Mouse (Mus musculus) lung, adult 2 months (tissue): ENCODE measurements at regions not wholly inside any gene's neighbourhood (a gene's known extent, or its start where the extent isn't known, plus 50 kb on each side); places are given as distances from the start of the nearest gene placed in this dataset.

Experiments
- CTCF ChIP-seq: fragments of 200-500 bp; IDR thresholded peaks from 2 replicates; pipeline ENCODE4 v1.5.1; 2011; ENCODE audit warnings: mild to moderate bottlenecking, low read length, control low read depth; ENCODE audit not compliant: insufficient read depth
- POLR2A ChIP-seq: fragments of 200-500 bp; IDR thresholded peaks from 2 replicates; pipeline ENCODE4 v1.6.1; 2011; ENCODE audit warnings: low read depth, mild to moderate bottlenecking, control low read depth, low read length, borderline replicate concordance; ENCODE audit errors: extremely low read depth

DNA sequence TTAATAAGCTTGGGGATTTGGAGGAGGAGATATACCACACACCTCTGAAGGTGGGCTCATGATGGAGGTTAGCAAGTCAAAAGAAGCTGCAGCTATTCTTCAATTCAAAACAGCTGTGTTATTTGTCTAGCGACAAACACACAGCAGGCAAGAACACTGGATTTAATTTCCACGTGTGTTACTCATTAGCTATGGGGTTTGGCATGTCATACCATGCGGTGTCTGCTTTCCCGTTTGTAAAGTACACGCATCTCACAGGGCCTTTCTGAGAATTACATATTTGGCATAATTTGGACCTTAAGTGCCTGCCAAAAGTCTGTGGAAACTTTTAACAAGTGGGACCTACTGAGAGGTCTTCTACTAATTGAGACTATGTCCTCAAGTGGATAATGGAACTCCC is 65.5 kb upstream of the Xpr1 start:
- TF ChIP-seq POLR2A = no peak
- no peak for TF ChIP-seq CTCF
